Mouse (Mus musculus) heart, postnatal 14 days (tissue): Measurements from ENCODE around the gene Card11. TPM values are rescaled to one million over a fixed set of nuclear protein-coding genes. Genes with fewer than 3 reads are reported as not detected.
A peak's percentile ranks its signal among the peaks of the same experiment; 100 is the strongest.

Experiments
- DNase-seq, 2 experiments: peaks; one replicate each; pipeline ENCODE4 v3.0.0; 2021 to 2022
- intact Hi-C: fragments of 180-260 bp; cut with DNase I; formaldehyde crosslinking; loops from one replicate; pipeline ENCODE4 v1.15.1; 2025
- long read RNA-seq, 2 experiments: library from polyadenylated mRNA; stranded (forward); transcript quantifications; one replicate each; pipeline ENCODE4 v2.0.0; 2021
- total RNA-seq, 2 experiments: library from RNA; stranded (reverse); gene quantifications; 2 replicates each; pipeline ENCODE4 v1.2.3; 2021

Gene Card11
- total RNA-seq = 1 to 10 TPM in 1 of 2 experiments, under 1 TPM in 1; 0.41 to 2.0 TPM
- long read RNA-seq, experiment 1 = 0 reads
- long read RNA-seq, experiment 2, partial matches to known transcripts = 1 of 1 reads
- long read RNA-seq, experiment 2, other reads (novel, unspliced or antisense) = 0 of 1 reads

DNA sequence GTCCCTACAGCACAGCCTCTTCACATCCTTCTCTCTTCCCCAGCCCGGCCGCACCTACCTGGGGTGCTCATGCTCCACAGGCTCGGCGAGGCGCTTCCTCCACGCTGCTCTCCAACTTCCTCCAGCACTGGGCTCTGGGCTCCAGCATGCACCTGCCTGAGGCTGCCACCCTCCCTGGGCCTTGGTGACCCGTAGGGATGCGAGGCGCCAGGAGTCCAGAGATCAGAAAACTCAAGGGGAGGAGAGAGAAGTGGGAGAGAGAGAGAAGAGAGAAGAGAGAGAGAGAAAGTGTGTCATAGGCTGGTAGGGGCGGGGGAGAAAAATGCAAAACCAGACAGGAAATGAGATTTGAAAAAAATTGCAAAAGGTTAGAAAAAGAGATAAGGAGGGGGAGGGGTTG is at the start of gene Card11:
Gene Card11 (minus strand): TSS at position 234 of the 400 bp plus-strand sequence.
- intact Hi-C loops = no loop called here
- DNase-seq = no peak

DNA sequence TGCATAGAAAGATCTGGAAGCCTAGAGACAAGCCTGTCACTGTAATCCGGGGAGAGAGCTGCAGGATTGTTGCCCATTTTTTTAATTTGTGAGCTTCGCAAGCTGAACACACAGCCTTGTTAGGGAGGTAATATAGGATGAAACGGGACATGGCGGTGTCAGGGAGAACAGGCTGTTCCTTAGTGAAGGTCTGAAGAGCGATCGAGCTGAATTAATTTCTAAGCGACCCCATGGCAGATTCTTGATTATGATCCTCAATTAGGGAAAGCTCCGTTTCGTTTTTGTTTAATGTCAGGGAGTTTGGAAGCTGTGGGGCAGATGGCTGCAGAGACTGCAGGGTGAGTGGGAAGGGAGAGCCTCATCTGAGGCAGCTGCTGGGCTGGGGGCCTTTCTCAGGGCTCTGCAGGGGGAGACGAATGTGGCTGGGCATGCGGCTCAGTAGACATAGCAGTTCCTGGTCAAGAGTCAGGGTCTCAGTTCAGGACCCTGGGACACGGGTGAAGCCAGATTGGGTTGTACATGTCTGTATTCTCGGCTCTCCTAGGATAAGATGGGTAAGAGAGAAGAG is 47.4 kb upstream of the Card11 start:
- intact Hi-C loops = no loop called here
- no peak for DNase-seq

DNA sequence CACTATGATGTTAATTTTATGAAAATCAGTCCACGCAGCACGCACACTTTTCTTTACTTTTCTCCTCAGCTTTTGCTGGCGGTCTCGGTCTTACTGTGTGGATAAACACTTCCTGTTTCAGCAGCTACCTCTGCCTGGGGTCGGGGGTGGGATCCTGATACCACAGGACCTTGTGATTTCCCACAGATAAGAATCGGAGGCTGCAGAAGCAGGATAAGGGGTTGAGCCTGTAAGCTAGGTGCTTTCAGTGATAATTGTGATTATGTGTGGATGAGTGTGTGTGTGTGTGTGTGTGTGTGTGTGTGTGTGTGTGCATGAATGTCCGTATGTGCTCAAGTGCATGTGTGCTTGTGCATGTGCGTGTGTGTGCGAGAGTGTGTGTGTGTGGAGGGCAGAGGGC is 44.6 kb upstream of the Card11 start:
- intact Hi-C loops = no loop called here
- no peak for DNase-seq

DNA sequence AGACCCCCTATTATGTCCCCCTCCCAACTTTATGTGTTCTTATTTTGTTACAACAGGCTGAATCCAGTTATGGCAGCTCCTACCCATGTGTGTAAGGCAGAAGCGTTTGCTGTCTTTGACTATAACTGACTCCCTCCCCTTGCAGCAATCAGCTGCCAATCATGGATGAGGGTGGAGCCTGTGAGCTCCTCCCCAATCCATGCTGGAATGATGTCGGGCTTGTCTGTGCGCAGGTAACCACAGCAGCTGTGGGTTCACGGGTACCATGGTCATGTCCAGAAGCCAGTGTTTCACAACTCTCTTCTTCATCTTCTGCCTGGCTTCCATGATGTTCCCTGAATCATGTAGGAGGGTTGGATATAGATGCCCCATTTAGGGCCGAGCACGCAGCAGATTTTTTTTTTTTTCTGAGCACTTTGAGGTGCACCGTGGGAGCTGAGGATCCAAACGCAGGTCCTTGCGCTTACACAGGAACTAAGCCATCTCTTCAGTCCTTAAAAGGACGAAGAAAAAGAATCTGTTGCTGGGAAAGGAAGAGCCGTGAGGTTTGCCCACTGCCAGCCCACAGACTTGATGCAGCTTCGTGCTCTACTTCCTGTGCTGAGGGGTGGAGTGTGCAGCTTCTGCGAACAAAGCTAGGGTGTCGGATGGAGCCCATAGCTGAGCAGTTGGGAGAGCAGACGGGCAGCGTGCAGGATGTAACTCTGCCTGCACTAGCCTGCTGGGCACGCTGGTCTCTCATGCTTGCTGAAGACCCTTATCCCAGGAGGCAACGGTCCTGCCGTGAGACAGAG is 43.5 kb upstream of the Card11 start:
- intact Hi-C loops = no loop called here
- peak in 1 of 2 experiments; percentile 5 for DNase-seq

DNA sequence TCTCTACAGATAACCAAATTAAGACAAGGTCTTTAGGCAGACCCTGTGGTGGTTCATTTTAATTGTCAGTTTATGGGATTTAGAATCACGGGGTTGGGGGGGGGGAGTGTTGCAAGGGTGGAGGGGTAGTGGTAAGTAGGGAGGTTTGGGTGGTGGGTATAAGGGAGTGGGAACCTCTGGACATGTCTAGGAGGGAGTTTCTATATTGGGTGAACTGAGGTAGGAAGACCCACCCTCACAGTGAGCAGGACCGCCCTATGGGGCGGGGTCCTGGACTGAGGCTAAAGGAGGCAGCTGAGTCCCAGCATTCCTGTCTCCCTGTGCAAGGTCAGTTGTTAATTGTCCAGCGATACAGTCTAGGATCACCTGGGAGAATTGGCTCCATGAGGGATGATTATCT is 42.0 kb upstream of the Card11 start:
- DNase-seq = no peak
- intact Hi-C loops = no loop called here

DNA sequence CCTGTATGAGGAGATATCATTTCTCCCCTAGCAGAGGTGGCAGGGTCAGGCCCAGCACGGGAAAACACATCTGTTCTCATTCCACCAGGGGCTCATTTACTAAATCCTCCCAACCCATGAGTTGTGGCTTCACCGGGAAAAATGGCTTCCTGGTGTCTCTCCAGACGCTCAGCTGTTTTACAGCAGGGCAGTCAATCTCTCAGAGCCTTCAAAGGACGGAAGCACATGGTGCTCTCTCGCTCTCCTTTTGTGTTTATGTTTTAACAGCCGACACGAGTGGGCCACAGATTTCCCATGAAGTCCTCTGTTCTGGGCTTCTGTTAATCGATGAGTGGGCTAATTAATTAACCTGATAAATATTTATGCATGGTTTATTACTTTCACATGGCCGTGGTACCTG is 40.5 kb upstream of the Card11 start:
- no peak for DNase-seq
- intact Hi-C loops = no loop called here

DNA sequence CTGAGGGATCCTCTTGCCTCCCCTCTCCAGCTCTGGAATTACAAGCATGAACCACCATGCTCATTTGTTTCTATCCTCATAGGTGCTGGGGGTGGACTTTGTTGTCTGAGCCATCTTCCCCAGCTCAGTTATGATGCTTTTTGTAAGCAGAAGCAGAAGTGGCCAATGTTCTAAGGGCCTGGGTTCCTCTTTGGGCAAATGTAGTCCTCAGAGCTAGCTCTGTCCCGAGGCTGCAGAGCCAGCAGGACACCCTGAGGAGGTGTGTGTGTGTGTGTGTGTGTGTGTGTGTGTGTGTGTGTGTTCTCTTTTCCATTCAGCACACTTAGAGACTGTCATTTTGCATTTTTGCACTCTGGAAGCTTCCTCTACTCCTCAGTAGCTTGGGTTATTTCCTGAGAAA is 38.0 kb upstream of the Card11 start:
- DNase-seq = no peak
- intact Hi-C loops = no loop called here

DNA sequence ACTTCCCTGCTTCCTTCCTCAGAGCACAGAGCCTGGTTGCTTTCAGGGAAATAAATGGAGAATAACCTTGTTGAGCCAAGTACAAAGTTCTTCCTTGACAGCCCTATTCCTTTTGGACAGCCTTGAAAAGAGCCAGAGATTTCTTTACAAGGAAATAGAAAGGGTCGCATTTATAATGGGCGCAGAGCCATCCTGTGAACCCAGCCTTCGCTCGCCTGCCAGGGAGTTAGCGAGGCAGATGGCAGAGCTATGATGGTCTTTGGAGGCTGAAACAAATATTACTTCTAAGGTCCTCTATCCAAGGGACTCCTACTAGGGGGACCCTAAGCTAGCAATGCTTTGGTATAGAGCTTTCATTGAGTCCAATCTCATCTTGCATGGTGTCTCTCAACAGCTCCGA is 35.0 kb upstream of the Card11 start:
- intact Hi-C loops = no loop called here
- no peak for DNase-seq

DNA sequence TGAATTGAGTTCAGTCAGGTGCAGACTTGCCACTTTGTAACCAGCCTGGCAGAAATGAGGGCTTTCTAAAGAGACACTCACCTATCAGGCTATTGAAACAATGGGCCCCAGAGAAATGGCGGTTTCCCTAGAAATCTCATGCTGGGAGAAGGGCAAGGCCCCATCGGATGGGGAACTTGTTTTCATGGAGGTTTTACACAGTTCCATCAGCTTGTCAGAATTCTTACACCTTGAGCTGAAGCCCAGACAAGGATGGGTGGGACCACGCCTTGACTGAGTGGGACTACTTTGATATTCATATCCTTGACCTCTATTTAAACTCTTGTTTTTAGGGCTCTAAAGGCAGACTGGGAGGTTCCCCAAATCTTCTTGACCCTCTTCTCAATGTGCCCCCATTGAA is 33.9 kb upstream of the Card11 start:
- intact Hi-C loops = no loop called here
- DNase-seq = no peak

DNA sequence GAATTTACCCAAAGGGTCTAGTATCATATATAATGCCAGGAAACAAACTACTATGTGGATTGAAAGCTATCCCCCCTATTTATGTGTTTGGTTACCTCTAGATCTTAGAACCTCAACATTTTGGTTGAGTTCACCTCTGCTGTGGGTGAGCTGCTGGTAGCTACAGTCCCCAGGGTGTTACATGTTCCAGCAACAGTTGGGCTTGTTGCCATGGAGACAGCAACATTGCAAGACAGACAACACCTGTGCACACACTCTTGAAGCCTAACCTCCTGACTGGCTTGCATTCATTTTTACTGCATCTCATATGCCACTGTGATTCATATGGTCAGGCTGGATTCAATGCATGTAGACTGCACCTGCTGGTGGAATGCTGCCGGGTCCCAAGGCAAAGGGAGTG is 32.6 kb upstream of the Card11 start:
- intact Hi-C loops = no loop called here
- no peak for DNase-seq

DNA sequence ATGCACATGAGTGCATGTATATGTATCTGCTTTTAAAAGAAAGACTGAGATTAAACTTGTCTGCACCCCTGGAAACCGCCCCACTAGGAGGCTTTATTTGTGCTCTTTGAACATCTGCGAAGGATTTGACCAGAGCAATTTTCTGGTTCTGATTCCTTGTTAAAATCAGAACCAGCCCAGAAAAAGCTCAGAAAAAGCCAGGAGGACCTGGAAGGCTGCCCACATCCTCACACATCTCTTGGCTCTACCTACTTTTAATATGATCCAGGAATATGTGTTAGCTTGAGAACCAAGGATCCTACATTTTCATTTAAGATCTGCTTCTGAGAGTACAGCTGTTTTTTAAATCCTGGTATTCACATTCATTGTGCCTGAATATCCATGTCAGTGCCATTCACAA is 29.0 kb upstream of the Card11 start:
- intact Hi-C loops = no loop called here
- DNase-seq = no peak

DNA sequence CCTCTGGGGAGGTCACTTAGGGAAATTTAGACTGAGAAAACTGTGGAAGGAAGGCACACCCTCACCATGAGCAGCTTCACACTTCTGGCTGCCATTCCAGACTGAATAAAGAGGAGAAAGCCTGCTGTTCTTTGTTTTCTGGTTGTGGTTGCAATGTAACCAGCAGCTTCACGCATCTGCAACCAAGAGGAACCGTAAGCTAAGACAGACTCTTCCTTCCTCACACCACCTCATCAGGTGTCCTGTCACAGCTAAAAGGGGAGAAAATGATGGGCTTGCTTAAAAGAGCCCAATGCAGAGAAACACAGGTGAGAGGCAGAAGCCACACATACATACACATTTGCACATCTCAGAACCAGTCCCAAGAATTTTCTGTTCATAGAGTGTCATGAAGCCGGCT is 25.3 kb upstream of the Card11 start:
- no peak for DNase-seq
- intact Hi-C loops = no loop called here

DNA sequence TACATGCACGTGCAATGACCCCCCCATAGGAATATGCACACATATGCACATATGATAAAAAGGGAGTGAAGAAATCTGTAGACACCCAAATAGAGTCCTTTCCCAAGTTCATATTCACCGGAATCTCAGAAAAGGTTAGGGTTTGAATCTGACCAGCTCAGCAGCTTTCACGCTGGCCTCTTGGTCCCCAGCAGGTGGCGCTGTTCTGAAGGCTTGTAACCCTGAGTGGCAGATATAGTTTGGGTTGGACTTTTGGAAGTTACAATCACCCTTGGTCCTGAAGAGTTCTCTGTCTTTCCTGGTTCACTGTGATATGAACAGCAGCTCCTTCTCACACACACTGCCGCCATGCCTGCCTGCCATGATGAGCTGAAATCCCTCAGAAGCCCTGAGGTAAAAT is 24.1 kb upstream of the Card11 start:
- intact Hi-C loops = no loop called here
- peak; percentile 10 to 12 for DNase-seq

DNA sequence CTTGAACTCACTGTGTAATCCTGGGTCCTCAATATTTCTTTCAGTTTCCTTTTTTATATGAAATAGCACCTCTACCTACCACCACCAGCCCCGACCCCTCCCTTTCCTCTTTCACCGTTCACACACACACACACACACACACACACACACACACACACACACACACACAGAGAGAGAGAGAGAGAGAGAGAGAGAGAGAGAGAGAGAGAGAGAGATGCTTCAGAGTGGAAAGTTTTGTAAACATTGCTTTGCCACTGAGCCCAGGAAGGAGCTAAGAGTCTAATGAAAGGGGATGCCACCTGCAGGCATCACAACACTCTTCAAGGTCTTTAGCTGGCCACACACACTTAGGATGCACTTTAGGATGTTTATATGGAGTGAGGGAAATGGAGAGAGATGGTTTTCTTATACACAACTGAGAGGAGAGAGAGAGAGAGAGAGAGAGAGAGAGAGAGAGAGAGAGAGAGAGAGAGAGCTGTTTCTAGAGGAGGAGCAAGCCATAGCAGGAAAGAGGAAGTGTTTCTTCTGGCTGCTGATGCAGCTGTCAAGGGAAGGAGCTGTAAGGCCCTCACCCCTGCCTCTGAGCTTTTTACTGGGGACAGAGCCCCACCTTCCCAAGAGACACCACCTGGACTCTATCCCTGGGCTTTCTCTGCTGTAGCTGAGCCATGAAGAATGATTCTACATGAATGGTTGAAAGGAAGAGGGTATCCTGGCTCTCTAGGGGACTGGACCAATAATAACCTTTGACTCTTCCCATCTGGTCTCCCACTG is 17.7 kb upstream of the Card11 start:
- intact Hi-C loops = no loop called here

DNA sequence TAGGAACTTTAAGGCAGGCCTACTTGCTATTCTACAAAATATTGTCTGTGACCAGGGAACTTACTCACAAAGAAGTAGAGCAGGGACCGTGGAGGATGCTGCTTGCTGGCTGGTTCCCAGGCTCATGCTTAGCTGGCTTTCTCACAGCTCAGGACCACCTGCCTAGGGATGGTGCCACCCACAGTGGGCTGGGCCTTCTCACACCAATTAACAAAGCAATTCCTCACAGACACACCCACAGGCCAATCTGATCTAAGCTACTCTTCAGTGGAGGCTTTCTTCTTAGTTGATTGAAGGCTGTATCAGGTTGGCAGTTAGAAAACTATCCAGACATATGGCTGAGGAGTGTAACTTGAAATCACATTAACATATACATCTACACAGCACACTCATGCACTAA is 15.7 kb upstream of the Card11 start:
- intact Hi-C loops = no loop called here
- DNase-seq = no peak

More for the DNA sequence above, 17.7 kb upstream of the Card11 start:
- DNase-seq = no peak

DNA sequence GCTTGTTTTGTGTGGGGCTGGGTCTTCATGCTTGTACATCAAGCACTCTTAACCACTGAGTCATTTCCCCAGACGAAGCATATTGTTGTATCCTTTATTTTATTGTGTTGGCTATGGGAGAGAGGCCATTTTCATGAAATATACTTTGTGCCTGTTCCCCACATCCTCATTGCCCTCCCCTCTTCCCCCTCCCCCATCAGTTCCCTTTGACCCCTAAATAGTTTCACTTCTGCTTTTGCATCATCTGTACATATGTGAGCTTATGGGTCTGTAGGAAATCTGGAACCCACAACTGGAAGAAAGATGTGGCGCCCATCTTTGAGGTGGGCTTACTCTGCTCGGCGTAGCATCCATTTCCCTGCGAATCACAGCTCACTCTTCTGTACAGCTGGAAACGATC is 13.8 kb upstream of the Card11 start:
- DNase-seq = no peak
- intact Hi-C loops = no loop called here

DNA sequence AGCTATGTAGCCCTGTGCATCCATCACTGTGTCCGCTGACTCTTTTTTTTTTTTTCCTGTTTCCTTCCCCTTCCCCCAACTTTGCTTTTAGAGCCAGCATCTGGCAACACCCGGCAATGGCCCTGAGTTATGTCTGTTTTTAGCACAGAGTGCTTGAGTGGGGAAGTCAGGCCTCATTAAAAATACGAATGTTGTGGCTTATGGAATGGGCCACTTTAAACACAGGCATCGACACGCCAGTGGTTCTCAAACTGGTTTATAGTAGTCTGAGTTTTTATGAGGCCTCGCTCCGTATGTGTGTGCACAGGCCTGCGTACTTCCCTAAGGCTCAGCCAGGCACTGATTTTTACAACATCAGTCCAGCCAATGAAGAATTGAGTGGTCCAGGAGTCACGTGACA is 13.1 kb upstream of the Card11 start:
- intact Hi-C loops = no loop called here
- DNase-seq = no peak

DNA sequence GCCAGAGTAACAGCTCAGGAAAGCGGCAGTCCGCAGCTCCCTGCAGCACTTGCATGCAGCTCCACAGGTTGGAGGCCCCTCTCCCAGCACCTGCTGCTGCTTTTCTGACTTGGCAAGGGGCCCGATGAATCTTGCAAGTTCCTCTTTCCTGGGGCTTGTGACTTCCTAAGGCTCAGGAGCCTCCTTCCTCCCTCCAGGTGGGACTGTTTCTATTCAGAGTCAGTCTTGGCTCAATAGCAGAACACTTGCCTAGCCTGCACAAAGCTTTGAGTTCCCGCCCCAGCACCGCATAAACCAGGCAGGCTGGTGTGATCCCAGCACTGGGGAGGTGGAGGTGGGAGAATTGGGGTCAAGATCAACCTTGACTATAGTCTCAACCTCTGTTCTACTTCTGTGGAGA is 5.1 kb upstream of the Card11 start:
- intact Hi-C loops = no loop called here
- DNase-seq = no peak

DNA sequence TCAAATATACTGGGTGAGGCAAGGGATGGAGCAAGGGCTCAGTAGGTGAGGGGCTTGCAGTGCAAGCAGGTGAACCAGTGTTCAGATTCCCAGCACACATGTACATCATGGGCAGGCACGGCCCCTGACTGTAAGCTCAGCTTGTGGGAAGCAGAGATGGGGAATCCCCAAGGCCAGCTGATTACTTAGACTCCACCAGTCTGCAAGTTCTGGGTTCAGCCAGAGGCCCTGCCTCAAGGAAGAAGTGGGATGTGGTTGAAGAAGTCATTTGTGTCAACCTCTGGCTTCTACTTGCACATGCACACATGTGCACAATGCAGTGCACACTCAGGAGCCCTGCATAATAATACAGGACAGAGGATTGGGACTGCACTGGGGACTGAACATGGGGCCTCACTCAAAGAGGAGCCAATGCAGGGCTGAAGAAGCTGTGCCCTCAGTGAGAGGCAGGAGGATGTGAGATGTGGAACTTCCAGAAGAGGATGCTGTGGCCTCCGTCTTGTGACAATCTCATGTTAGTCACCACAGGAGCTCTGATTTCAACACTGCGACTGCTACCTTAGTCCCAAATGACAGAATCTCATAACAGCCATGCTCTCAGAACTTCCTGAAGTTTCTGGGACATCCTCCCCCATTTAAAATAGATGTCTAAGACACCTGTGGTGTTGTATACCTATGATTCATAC is 3.8 kb upstream of the Card11 start:
- no peak for DNase-seq
- intact Hi-C loops = no loop called here

DNA sequence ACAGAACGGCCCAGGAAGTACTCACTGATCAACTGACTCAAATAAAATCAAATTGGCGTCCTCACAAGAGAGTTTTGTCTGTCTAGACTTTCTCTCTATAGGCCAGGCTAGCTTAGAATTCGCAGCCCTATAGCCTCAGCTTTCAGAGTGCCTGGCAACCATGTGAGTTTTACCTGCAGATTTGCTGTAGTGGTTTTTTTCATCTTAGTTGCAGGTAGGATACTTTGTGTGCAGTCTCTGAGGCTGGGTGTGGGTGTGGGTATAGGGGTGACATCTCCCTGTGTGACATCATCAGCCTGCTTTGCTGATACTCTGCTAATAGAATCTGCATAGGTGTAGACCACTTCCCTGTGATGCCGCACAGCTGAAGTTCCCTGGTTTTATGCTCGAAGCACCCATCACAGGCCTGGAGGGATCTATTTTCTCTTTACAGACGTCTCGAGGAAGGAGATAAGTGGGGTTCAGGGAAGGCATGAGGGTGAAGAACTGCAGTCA is 1.2 kb downstream of the Card11 start:
- intact Hi-C loops = no loop called here
- no peak for DNase-seq

DNA sequence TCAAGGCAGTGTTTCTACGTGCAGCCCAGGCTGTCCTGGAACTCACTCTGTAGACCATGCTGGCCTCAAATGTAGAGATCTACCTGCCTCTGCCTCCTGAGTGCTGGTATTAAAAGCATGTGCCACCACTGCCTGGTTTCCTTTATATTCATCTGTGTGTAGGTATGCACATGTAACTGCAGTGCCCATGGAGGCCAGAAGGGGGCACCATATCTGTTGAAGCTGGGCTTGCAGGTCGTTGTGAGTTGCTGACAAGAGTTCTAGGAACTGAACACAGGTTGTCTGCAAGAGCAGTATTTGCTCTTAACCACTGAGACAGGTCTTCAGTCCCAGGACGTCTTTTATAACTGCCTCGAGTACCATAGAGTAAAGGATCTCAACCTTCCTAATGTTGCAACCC is 2.6 kb downstream of the Card11 start:
- DNase-seq = no peak
- intact Hi-C loops = no loop called here
